Mouse (Mus musculus) spleen, adult 2 months (tissue): ENCODE data around the gene Il11ra1.

Experiments used
- CTCF ChIP-seq: fragments of 200-500 bp; IDR thresholded peaks from 2 replicates; pipeline ENCODE4 v1.5.1; 2011; ENCODE audit warnings: mild to moderate bottlenecking, inconsistent platforms; ENCODE audit not compliant: insufficient read depth, insufficient read length, insufficient replicate concordance; ENCODE audit errors: extremely low read depth
- POLR2A ChIP-seq: fragments of 200-500 bp; IDR thresholded peaks from 2 replicates; pipeline ENCODE4 v1.6.1; 2011; ENCODE audit warnings: low read depth, low read length, inconsistent platforms

- no peak for TF ChIP-seq CTCF
- TF ChIP-seq POLR2A, result no peak
These were observed 40.8 kb downstream of the Il11ra1 start for GRCm38 (mm10) chr4:41740380-41741157.
